Mouse (Mus musculus) neural tube, embryonic 10.5 days (tissue): ENCODE data around the gene Musk.
"Not testable (repeated sequence)": the region's sequence is repeated elsewhere in the genome, so short reads cannot be mapped to it uniquely, and the experiment has no call there.

Experiments used
- DNase-seq: peaks from one replicate; pipeline ENCODE4 v3.0.0-alpha.2; 2017; ENCODE audit warnings: low spot score; ENCODE audit errors: extremely low spot score

The Musk gene

DNA sequence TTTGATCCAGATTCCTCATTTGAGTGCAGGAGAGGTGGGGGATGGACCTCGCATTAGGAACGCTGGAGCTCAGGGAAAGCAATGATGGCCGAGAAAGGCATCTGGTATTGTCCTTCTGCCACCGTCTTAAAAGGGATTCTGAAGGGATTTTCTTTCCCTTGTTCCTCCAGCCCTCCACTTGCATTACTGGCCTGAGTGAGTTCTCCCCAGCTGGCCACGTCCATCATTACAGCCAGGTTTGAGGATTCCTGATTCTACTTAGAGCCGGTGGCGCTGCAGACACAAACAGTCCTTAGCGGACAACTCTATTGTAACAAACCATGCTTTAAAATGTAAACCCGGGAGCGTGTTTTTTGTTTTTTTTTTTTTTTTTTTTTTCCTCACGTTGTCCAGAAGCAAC lies at the start of gene Musk:
Gene Musk, plus strand, starts transcription at position 274 of the 400 bp plus-strand sequence.
- DNase-seq, result no peak

DNA sequence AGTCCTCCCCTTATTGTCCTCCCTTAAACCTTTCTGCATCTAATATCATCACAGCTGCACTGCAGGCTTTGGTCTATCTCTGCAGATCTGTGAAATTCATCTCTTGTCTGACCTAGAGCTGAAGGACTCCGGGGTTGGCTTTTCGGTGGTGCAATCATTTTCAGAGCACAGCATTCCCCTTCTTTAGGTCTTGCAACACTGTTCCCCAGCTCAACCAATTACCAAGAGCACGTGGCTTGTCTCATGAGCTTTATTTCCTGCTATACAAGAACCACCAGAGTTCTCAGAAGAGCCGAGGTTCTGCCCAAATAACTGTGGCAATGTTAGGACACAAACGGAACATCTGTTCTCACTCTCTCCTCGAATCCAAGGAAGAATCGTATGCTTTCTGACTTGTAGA lies 45.3 kb upstream of the Musk start:
- no peak for DNase-seq

DNA sequence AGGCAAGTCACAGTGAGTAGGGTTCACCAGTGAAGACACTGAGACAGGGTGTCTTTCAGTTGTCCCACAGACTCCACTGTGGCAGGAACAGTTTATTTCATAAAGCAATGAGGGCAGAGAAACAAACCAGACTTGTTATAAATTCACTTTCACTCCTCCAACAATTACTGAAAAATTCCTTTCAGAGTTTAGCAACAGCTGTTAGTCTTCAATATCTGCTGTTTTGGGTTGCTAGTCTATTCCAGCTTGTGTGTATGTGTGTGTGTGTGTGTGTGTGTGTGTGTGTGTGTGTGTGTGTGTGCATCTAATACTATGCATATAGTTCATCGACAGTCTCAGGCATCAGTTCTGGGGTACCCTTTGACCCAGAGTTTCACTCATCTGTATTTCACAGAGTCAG lies 40.2 kb upstream of the Musk start:
- no peak for DNase-seq

DNA sequence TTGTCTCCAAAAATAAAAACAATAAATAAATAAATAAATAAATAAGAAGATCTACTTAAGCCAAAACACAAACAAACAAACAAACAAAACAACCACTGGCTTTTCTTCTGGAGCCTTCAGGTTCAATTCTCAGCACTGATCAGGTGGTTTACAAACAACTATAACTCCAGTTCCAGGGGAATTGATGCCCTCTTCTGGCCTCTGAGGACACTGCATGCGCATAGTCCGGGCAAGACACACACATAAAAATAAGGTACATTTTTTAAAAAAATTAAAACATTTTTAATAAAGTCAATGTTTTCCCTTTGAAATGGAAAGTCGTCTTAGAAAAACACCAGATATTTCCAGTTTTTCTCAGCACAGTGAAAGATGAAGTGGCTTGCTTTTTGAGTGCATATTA lies 33.4 kb upstream of the Musk start:
- no peak for DNase-seq

DNA sequence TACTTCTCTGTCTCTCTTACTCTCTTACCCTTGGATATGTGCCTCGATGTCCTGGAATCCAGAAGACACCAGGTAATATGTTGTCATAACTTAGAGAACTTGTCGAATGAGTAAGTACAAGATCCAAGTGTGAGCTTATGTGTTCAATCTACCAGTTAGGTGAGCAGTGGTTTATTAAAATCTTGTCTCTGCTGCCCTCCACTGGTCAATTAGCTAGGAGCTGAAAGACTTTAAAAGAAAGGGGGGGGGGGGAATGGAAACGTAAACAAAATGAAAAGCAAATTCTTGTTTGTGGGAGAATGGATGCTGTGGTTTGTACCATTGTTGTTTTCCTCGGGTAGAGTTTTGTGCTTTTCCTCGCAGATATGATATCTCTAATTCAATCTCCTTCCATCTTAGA lies 32.4 kb upstream of the Musk start:
- no peak for DNase-seq

DNA sequence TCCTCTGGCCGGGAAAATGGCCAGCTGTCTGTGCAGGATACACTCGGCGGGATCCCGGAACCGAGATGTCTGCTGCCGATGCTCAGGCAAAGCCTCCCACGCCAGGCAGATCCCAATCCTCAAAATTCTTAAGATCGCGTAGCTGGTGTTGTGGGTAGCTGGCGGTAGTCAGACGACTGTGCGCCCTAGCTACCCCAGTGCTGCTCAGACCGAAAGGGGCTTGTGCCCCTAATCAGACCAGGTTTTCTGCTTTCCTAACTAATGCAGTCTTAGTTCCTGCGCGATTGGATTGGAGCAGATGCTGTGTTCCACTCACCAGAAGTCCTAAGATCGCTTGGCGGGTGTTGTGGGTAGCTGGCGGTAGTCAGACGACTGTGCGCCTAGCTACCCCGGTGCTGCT lies 25.0 kb upstream of the Musk start:
- DNase-seq, result not testable (repeated sequence)

DNA sequence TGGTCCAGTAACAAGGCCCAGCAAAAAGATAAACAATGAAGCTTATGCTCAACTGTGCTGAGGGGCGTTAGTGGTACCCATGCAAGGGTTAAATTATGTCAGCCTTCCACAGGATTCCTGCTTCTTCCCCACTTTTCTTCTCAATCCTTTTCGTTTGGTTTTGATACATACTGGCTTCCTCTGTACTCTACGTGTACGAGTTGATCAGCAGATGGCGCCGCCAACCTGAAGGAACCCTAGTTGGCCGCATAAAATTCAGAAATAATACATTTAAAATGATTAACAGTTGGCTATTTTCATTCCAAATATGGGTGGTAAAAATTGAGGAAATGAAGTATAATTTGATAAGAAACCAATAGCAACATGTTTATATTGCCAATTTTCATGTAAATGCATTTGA lies 19.5 kb upstream of the Musk start:
- DNase-seq, result no peak

DNA sequence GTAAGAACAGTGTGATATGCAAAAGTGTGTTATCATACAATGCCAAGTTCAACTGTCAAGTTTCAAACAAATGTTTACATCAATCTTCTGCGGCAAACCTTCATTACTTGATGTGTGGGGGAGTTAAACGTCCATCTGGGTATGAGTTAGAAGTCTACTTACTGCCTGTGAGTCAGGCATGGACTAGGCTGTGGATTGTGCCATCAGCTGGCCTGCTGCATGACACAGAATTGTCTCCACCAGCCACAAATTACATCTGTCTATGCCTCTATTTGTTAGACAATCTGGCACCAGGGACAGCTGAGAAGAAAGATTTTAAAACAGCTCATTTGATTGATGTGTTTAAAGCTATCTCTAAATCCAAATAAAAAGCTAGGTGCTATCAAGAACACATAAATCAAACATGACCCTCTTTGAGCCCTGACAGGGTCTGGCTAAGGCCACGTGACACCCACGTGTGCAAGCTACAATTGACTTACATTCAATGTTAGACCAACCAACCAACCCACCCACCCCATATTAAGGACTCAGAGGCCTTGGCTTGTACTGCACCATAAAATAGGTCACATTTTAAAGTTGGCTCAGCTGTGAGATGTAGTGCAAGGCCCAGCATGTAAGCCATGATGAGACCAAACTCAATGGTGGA lies 16.7 kb upstream of the Musk start:
- DNase-seq, result no peak

DNA sequence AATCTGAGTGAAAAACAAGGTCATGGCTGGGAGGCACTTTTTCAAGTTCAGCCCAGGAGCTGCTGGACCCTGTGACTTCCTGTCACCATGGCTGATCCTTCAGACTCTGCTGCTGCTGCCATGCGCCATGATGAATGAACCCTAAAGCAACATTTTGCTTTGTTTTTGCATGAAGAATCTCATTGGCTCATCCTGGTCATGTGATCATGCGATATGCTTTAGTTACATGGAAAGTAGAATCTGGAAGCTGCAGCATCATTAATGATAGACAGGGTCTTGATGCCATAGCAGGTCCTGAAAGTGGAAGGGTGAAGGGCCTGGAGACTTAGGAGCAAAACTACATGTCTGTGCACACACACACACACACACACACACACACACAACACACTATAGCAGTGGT lies 15.8 kb upstream of the Musk start:
- DNase-seq, result no peak

DNA sequence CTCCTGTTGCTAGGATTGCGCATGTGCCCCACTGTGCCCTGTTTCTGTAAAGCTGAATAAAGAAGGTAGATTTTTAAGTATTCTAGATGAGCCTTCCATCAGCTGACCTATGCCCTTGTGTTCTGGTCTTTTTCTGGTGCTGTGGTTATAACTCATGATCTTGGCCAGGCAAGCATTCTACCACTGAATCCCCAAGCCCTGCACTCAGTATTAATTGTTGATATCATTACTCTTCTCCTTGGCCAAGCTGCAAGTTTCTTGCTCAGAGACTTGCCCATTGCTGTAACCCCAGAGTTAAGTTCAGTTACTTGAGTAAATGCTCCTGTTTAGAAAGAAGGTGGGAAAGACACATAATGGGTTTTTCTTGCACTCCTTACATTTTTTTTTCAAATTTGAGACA lies 14.8 kb upstream of the Musk start:
- no peak for DNase-seq

DNA sequence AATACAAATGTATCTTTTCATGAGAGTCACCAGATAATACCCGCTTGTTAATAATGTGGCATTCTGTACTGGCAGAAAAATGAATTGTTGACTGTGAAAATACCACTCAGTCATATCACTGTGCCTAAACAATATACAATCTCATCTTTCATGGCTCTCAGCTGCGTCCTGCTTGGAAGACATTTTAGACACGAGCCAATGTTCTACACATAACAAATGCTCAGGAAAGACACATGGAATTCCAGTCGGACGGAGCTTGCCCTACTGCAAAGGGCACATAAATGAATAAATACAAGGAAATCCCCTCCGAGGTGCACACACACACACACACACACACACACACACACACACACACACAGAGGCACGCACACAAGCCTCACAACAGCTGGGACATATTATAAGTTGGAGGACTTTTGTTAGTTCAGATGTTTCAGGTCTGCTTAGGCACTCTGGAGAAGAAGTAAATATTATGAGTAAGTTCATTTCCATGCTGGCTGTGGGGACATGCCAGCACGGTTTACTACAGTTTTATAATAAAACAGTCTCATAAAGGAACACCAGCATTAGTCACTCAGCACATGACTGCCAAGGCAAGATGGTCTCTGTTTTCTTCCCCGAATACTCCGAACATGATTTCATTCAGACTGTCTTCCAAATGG lies 14.1 kb upstream of the Musk start:
- peak; percentile 38 for DNase-seq

DNA sequence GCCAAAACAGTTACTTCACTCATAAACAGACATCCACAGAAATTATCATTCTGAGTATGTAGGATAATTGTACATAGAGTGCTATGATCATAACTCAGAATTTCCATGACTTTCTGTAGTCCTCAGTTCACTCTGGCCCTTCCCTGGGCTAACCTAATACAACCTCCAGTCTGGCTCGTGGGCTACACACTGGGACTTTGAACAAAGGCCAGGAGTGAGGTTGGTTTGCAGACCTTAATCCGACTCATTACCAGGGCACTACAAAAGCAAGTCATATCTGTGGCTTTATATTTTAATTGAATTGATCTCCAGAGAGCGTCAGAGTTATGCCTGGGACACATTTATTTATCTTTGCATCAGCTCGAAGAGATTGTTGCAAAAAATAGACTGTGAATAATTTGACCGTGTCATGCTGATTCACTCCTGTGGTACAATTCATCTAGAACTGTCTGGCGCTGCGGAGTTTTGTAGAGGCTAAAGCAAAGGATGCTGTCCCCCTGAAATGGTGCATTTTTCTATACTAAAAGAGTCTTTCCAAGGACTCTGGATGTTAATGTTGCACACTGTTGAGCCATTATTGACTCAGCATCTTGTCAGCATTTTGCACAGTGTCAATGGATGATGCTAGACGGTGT lies 10.4 kb upstream of the Musk start:
- DNase-seq, result no peak

DNA sequence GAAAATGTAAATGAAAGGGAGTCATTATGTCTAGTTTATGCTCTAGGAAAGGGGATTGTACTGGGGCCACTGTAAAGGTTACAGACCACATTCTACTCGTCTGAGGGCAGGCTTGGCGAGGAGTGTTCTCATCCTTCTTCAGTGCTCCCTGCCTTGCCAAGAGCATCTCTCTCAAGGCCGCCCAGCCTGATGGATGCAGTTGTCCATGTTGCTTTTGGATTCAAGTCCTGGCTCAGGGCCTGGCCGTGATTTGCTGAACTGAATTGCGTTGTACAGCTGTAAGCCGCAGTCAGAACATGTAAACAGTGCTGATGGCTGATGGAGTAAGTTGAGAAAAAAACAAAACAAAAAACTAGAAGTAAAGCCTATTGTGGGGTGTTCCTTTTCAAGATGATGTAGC lies 7.4 kb upstream of the Musk start:
- DNase-seq, result no peak

DNA sequence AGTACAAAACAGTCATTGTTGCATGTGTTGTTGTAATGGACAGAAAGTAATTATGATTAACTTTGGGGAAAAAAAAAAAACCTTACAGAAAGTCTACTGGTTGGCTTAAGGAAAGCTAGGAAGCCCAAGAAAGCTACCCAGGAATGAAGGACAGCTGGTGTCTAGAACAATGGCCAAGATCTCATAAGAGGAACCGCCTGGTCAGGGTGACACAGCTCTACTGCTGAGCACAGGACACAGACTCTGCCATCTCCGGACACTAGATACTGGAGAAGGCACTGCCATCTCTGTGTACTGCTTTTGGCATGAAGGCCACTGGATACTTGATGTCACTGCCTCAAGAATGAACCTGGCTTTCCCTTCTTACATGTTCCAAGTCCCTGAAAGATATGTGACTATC lies 5.6 kb upstream of the Musk start:
- no peak for DNase-seq

DNA sequence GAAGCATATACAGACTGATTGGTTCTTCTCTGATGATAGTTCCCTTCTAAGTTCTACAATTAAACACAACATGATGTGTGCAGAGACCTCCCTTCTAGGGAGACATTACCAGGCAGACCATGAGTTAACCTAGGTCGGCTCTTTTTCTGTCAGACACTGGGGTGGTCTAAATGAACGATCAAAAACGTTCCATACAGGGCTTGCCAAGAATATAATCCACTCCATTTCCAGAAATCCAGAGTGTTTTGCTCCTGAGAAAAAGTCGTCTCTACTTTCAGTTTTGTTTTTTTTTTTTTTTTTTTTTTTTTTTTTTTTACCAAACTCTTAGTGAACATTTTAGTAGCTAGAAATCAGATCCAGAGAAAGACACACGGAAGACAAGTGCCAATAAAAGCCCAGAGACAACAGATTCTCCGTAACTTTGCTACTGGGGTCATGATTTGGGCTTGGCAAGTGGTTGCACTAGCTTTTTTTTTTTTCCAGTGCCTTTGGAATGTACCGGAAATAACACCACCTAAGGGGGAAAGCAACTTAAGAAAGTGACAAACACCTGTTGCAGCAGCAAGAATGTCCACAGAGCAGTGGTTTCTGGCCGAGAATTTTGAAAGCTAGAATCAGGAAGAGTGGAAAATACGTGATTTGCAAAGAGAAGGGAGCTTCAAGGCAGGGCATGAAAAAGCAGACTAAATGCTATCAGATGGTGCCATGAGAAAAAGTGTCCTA lies 769 bp downstream of the Musk start:
- no peak for DNase-seq

DNA sequence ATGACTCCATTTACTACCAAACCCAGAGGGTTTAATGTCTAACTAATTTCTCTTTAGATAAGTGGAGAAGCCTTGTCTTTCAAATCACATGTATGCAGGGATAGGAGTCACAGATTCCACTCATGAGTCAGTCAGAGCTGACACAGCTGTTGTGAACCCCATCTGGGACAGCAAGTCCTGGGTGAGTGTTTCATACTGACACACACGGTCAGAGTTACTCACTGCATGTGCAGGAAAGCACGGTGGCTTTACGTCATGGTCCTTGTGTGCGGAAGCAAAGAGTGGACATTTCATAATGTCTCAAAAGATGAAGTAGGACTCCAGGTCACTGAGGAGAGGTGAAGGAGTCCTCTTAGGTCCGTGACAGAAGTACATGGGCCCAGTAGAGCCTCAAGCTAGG lies 3.0 kb downstream of the Musk start:
- DNase-seq, result no peak

DNA sequence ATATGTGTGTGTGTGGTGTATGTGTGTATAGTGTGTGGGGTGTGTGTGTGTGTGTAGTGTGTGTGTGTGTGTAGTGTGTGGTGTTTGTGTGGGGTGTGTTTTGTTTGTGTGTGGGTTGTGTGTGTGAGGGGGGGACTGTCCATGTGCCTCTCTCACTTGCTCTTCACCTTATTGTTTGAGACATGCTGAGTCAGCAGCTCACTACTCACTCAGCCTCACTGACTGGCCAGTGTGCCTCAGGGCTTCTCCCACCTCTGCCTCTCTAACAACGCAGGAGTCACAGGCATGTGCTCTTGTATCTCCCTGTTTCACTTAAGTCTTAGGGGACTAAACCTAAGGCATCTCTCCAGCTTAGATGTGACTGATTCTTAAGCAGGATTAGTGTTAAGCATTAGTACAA lies 6.1 kb downstream of the Musk start:
- DNase-seq, result no peak

DNA sequence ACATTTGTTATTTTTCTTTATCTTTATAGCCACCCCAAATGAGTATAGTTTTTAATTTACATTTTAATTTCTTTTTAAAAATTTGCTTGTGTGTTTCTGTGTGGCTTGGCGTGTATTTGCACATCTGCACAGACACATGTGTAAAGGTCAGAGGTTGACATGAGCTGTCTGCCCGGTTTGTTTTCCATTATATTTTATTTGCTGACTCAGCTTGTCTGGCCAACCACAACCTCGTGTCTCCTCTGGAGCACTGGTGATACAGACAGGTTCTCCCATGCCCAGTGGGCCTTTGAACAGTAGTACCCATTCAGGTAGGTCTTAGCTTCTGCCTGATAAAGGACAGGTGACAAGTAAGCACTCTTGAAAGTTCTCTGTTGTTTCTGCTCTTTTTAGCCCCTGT lies 7.3 kb downstream of the Musk start:
- no peak for DNase-seq

DNA sequence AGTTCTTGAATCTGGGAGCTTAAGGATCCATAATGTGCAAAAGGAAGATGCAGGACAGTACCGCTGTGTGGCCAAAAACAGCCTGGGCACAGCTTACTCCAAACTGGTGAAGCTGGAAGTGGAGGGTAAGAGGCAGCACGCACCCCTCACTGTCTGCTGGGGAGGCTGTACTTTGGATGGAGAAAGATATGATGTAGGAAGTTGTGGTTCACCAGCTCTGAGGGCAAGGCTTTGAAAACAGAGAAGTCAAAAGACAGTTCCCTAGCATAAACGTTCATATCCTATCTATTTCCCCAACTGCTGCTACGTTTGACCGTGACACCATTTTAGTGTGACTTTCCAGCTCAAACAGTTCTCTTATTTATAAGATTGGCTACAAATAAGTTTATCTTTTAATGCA lies 18.1 kb downstream of the Musk start:
- no peak for DNase-seq

DNA sequence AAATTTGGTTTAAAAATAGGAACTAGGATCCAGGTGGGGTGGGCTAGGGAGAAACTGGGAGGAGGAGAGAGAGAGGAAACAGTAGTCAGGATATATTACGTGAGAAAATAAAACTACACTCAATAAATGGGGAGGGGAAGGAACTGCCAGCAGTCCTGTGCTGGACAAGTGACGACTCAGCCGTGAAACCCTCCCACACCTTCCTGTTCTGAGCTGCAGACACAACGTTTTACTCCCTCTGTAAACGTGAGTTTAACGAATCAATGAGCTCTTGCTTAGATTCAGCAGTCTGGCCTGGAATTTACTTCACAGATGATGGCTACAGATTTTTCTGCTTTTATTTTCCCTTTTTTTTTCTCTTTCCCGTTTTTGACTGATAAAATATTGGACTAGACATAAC lies 18.8 kb downstream of the Musk start:
- no peak for DNase-seq

DNA sequence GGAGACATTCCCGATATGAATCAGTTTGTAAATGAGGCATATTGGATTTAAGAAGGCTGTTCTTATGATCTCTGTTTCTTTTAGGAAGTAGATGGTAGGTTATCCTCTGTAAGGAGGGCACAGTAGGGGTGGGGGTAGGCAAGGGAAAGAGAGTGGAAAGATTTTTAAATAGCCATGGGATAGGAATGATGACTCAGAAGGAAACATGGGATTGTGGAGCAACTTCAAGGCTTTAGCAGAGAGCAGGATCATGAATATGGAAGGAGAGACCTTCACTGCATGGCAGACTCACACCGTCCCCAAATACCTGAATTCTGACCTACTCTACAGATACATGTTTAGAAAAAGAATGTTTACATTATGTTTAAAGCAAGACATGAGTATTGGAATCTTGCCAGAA lies 21.7 kb downstream of the Musk start:
- DNase-seq, result no peak

DNA sequence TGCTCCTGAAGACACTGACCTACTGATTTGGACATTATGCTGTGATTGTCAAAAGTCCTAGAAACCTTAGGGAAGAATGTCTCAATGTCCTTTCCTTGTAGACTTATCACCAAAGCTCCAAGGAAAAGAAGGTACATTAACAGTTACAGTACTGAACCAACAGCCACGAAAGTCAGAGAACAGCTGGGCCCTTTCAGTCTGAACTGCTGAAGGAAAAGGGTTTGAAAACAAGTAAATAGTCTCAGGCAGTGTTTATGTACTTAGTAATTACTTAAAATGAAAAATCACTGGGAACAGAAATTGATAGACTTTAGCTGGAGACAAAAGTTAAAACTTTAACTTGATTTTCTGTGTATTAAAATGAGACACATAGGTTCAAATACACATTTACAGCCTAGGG lies 27.6 kb downstream of the Musk start:
- no peak for DNase-seq
